Mouse (Mus musculus) ES-E14 (cell line): ENCODE data around the gene Klk1b4. TPM values are rescaled to one million over a fixed set of nuclear protein-coding genes. Genes with fewer than 3 reads are reported as not detected.
"Not testable (repeated sequence)": the region's sequence is repeated elsewhere in the genome, so short reads cannot be mapped to it uniquely, and the experiment has no call there.

Experiments used
- DNase-seq: peaks from one replicate; pipeline ENCODE4 v3.0.0-alpha.2; 2013; ENCODE audit warnings: low read depth, low spot score
- H3K27ac ChIP-seq: 2 replicates; pipeline ENCODE4 v1.5.1; 2012; ENCODE audit warnings: low read depth, mild to moderate bottlenecking, low read length, moderate library complexity, mixed read lengths; ENCODE audit not compliant: poor library complexity, insufficient read depth, severe bottlenecking
- H3K36me3 ChIP-seq: 2 replicates; pipeline ENCODE4 v1.6.1; 2012; ENCODE audit warnings: mild to moderate bottlenecking, low read length, moderate library complexity, mixed read lengths; ENCODE audit not compliant: control insufficient read depth, poor library complexity, insufficient read depth, severe bottlenecking
- H3K4me1 ChIP-seq, 2 experiments: fragments of 150-350 bp in 1 of 2; sonication (generic) in 1 of 2; 2 replicates each; pipeline ENCODE4 v1.6.1; 2012; ENCODE audit warnings: low read length in 2 of 2, mild to moderate bottlenecking in 1 of 2, mixed read lengths in 1 of 2; ENCODE audit not compliant: control insufficient read depth in 2 of 2, insufficient read depth in 2 of 2, poor library complexity in 1 of 2
- H3K4me3 ChIP-seq, 2 experiments: fragments of 150-350 bp in 1 of 2; sonication (generic) in 1 of 2; 2 replicates each; pipeline ENCODE4 v1.5.1; 2012; ENCODE audit warnings: low read length in 2 of 2, low read depth in 1 of 2, mild to moderate bottlenecking in 1 of 2, mixed read lengths in 1 of 2; ENCODE audit not compliant: insufficient read depth in 1 of 2, poor library complexity in 1 of 2, severe bottlenecking in 1 of 2
- H3K9ac ChIP-seq: 2 replicates; pipeline ENCODE4 v1.6.1; 2012; ENCODE audit warnings: low read depth, mild to moderate bottlenecking, low read length, mixed read lengths; ENCODE audit not compliant: poor library complexity, insufficient read depth, severe bottlenecking
- H3K9me3 ChIP-seq: fragments of 150-350 bp; sonication (generic); 2 replicates; pipeline ENCODE4 v1.6.1; 2012; ENCODE audit warnings: low read depth, mild to moderate bottlenecking, low read length; ENCODE audit not compliant: control insufficient read depth, insufficient read depth
- CHD2 ChIP-seq: IDR thresholded peaks from 2 replicates; pipeline ENCODE4 v1.6.1; 2014; ENCODE audit warnings: mild to moderate bottlenecking, low read depth, low read length, inconsistent platforms
- HCFC1 ChIP-seq: IDR thresholded peaks from 2 replicates; pipeline ENCODE4 v1.6.1; 2012; ENCODE audit warnings: low read length, inconsistent platforms, borderline replicate concordance; ENCODE audit not compliant: insufficient read depth
- MAFK ChIP-seq: IDR thresholded peaks from 2 replicates; pipeline ENCODE4 v1.6.1; 2014; ENCODE audit warnings: mild to moderate bottlenecking, low read depth, low read length, inconsistent platforms; ENCODE audit not compliant: insufficient read depth
- ZC3H11A ChIP-seq: IDR thresholded peaks from 2 replicates; pipeline ENCODE4 v1.6.1; 2012; ENCODE audit warnings: low read depth, mild to moderate bottlenecking, inconsistent platforms, low read length, borderline replicate concordance
- ZNF384 ChIP-seq: IDR thresholded peaks from 2 replicates; pipeline ENCODE4 v1.6.1; 2012; ENCODE audit warnings: low read depth, low read length, inconsistent platforms
- in situ Hi-C, 2 experiments: fragments of 600-800 bp; cut with MboI; formaldehyde crosslinking; loops; one replicate each; pipeline ENCODE4 v1.15.1; 2025; ENCODE audit warnings: low sequenced_read_pairs in 2 of 2, inconsistent platforms in 1 of 2; ENCODE audit not compliant: unreplicated experiment in 2 of 2
- total RNA-seq: library from RNA; depleted of rRNA; stranded (reverse); fragments of 300-350 nt; gene quantifications from 2 replicates; pipeline ENCODE4 v1.2.3, GENCODE M21; 2012

Klk1b4 gene
- total RNA-seq, 1 experiment, result not detected

- Histone ChIP-seq H3K36me3 (peaks cover 32% of the 10 kb centered on the region), H3K27ac (peak within 1 kb of the TSS; percentile 95), H3K9me3 (no peaks in the 10 kb centered on the region), H3K4me3 (peak within 1 kb of the TSS; percentile 86 to 90), H3K4me1 (peaks cover 0 to 11% of the 10 kb centered on the region in 2 experiments; a peak in 1 of 4 replicates), H3K9ac (peak within 1 kb of the TSS; percentile 95)
- peak; percentile 56; the same call in 1 of the 2 replicates for TF ChIP-seq HCFC1
- no peak for TF ChIP-seq CHD2
- in situ Hi-C loops, result no loop called here
- DNase-seq, result peak; percentile 80
Measured at GRCm38 (mm10) chr7:44246055-44246983, 39.1 kb downstream of the Klk1b4 start, which contains the start of the genes 1700028J19Rik and 2410002F23Rik. 1700028J19Rik (minus strand) TSS chr7:44246695. 2410002F23Rik (plus strand) TSS chr7:44246722.

- H3K9me3 ChIP-seq, result no peaks in the 10 kb centered on the region
- peak overlapping the region; percentile 87 for H3K27ac ChIP-seq
- peak; percentile 94 for TF ChIP-seq ZNF384
- TF ChIP-seq HCFC1, result no peak
- H3K36me3 ChIP-seq, result peaks cover 35% of the 10 kb centered on the region
- H3K4me3 ChIP-seq, result peak overlapping the region; percentile 86 to 90
- DNase-seq, result no peak
- H3K4me1 ChIP-seq, result peaks cover 0 to 11% of the 10 kb centered on the region in 2 experiments; a peak in 1 of 4 replicates
- in situ Hi-C loops, result no loop called here
- H3K9ac ChIP-seq, result peak overlapping the region; percentile 95
Measured at GRCm38 (mm10) chr7:44246984-44247470, 39.8 kb downstream of the Klk1b4 start.

GRCm38 (mm10) chr7:44247971-44248370 is 40.7 kb downstream of the Klk1b4 start:
- peaks cover 0 to 16% of the 10 kb centered on the region in 2 experiments; a peak in 1 of 4 replicates for H3K4me1 ChIP-seq
- DNase-seq, result no peak
- in situ Hi-C loops, result no loop called here
- no peak overlapping the region for H3K27ac ChIP-seq
- H3K36me3 ChIP-seq, result peaks cover 41% of the 10 kb centered on the region
- no peaks in the 10 kb centered on the region for H3K9me3 ChIP-seq
- H3K4me3 ChIP-seq, result peak overlapping the region; percentile 86 to 90; a peak in 3 of 4 replicates
- TF ChIP-seq CHD2 (no peak), HCFC1 (no peak), ZC3H11A (no peak), ZNF384 (no peak)
- peak overlapping the region; percentile 43; the same call in 1 of the 2 replicates for H3K9ac ChIP-seq

GRCm38 (mm10) chr7:44249248-44249647 is 42.0 kb downstream of the Klk1b4 start:
- in situ Hi-C loops, result no loop called here
- H3K4me3 ChIP-seq, result no peak overlapping the region
- peaks cover 0 to 17% of the 10 kb centered on the region in 2 experiments; a peak in 1 of 4 replicates for H3K4me1 ChIP-seq
- TF ChIP-seq CHD2 (no peak), ZC3H11A (no peak), ZNF384 (no peak), HCFC1 (no peak), MAFK (no peak)
- H3K9ac ChIP-seq, result no peak overlapping the region
- no peak for DNase-seq
- peaks cover 42% of the 10 kb centered on the region for H3K36me3 ChIP-seq
- H3K9me3 ChIP-seq, result no peaks in the 10 kb centered on the region
- no peak overlapping the region for H3K27ac ChIP-seq

GRCm38 (mm10) chr7:44250732-44251275 is 43.6 kb downstream of the Klk1b4 start:
- not testable (repeated sequence) for H3K9me3 ChIP-seq, H3K4me3 ChIP-seq, H3K9ac ChIP-seq, H3K27ac ChIP-seq, DNase-seq
- peaks cover 42% of the 10 kb centered on the region for H3K36me3 ChIP-seq
- peaks cover 0 to 16% of the 10 kb centered on the region in 2 experiments; a peak in 1 of 4 replicates for H3K4me1 ChIP-seq
- in situ Hi-C loops, result loop anchor here in 1 of 2 experiments (25.0 kb wide), 1 partner anchor 186 kb away; the partner anchor contains the start of gene Lrrc4b
